Mouse (Mus musculus): ENCODE data around the gene Meaf6.

- TF ChIP-seq CTCF (IDR thresholded peaks at IDR 0.05; ENCODE audit: low read depth, low read length) (no peak), TAL1 (conservative IDR thresholded peaks at IDR 0.05; ENCODE audit: low read depth, low read length) (no peak), GATA1 (IDR thresholded peaks at IDR 0.05; ENCODE audit: borderline replicate concordance, low read length) (no peak), POLR2AphosphoS5 (IDR thresholded peaks at IDR 0.05; ENCODE audit: insufficient replicate concordance, low read depth, low read length) (no peak), GATA2 (IDR thresholded peaks at IDR 0.05; ENCODE audit: borderline replicate concordance, low read depth, low read length) (no peak)
Measured at GRCm38 (mm10) chr4:125105354-125105753, 20.4 kb downstream of the Meaf6 start.
